ENCODE assay signal across 21 mouse cellular contexts in genomic region chr5:45549586-45549985, GRCm38 (mm10). TPM values are rescaled to one million over a fixed set of nuclear protein-coding genes. Genes with fewer than 3 reads are reported as not detected.
DNase-seq lines count a peak whose midpoint lies in the region; ATAC-seq and TF ChIP-seq lines count a peak whose summit lies in the region.
"Had no signal": no experiment of that assay in that cellular context is flagged by ENCODE, and none has a peak within 500 bp of the region (broad histone marks: within the 10 kb centered on the region; RNA-seq: fewer than 3 reads in every experiment).

No protein-coding gene starts in this region.

- no peaks in the 10 kb centered on the region for H3K9me3 ChIP-seq in intestine, embryonic 15.5 days
- no peaks in the 10 kb centered on the region for H3K9me3 ChIP-seq in intestine, postnatal 0 days (ENCODE audit: control insufficient read depth)
- H3K9me3 ChIP-seq in intestine, embryonic 16.5 days (ENCODE audit: control insufficient read depth, low read length), result no peaks in the 10 kb centered on the region
- H3K9me3 ChIP-seq: G1E had no signal

- H3K4me2 ChIP-seq in intestine, embryonic 15.5 days (replicated peaks), result no peak overlapping the region
- no peak overlapping the region for H3K4me2 ChIP-seq in intestine, postnatal 0 days (replicated peaks; ENCODE audit: low read depth)
- H3K4me2 ChIP-seq in intestine, embryonic 16.5 days (ENCODE audit: low read depth, low read length), result no peak overlapping the region

- H3K4me3 ChIP-seq in intestine, embryonic 15.5 days (replicated peaks), result no peak overlapping the region
- H3K4me3 ChIP-seq in intestine, postnatal 0 days (ENCODE audit: low read depth, low read length), result no peak overlapping the region
- H3K4me3 ChIP-seq in intestine, embryonic 16.5 days (ENCODE audit: low read length), result no peak overlapping the region

- no peak overlapping the region for H3K27ac ChIP-seq in intestine, embryonic 15.5 days
- no peak overlapping the region for H3K27ac ChIP-seq in intestine, postnatal 0 days (ENCODE audit: low read depth, low read length)
- H3K27ac ChIP-seq in intestine, embryonic 16.5 days (ENCODE audit: low read length), result no peak overlapping the region

- H3K36me3 ChIP-seq in intestine, embryonic 15.5 days, result no peaks in the 10 kb centered on the region
- H3K36me3 ChIP-seq in intestine, postnatal 0 days (ENCODE audit: control insufficient read depth, insufficient read depth), result no peaks in the 10 kb centered on the region
- H3K36me3 ChIP-seq in intestine, embryonic 16.5 days (ENCODE audit: control insufficient read depth, insufficient read depth, low read length), result no peaks in the 10 kb centered on the region
- H3K36me3 ChIP-seq: G1E had no signal

- DNase-seq in frontal cortex, postnatal 10 days (ENCODE audit: low spot score in 2 of 2), result no peak
- no peak for DNase-seq in right cerebral cortex, postnatal 36 days (ENCODE audit: low spot score in 2 of 2)
- DNase-seq: adrenal gland, adult 2 months; adrenal gland, adult 8-10 months; adrenal gland, postnatal 10 days; adrenal gland, postnatal 14 days; adrenal gland, postnatal 25 days; adrenal gland, postnatal 36 days; B cell, adult 2 months; cerebellum, adult 11 months; cerebellum, adult 11-12 months; cerebellum, adult 18-20 months had no signal

- peak; percentile 93 for ATAC-seq in frontal cortex, adult (ENCODE audit: low TSS enrichment)
- peak; percentile 61; the same call in 1 of the 2 replicates for ATAC-seq in intestine, embryonic 15.5 days
- ATAC-seq in intestine, postnatal 0 days, result no peak
- ATAC-seq in intestine, embryonic 16.5 days, result peak; percentile 63; the same call in 1 of the 2 replicates
- ATAC-seq: activated CD4-positive, CD25-positive, alpha-beta regulatory T cell, adult 4 months; CD4-positive, CD25-positive, alpha-beta regulatory T cell, adult 4 months; Patski had no signal

- 65% methylated on average over 1 of the region's 1 CpGs for WGBS in intestine, embryonic 15.5 days
- WGBS in intestine, postnatal 0 days, result 54% methylated on average over 1 of the region's 1 CpGs
- WGBS in intestine, embryonic 16.5 days, result 89% methylated on average over 1 of the region's 1 CpGs

- H3K27me3 ChIP-seq in intestine, embryonic 15.5 days (replicated peaks), result no peaks in the 10 kb centered on the region
- no peaks in the 10 kb centered on the region for H3K27me3 ChIP-seq in intestine, postnatal 0 days (replicated peaks; ENCODE audit: control insufficient read depth, insufficient read depth, low read length)
- H3K27me3 ChIP-seq in intestine, embryonic 16.5 days (replicated peaks; ENCODE audit: control insufficient read depth, insufficient read depth, low read length), result no peaks in the 10 kb centered on the region
- H3K27me3 ChIP-seq: CH12.LX had no signal

- no peak overlapping the region for H3K9ac ChIP-seq in intestine, embryonic 15.5 days
- no peak overlapping the region for H3K9ac ChIP-seq in intestine, postnatal 0 days (ENCODE audit: low read depth, low read length)
- no peak overlapping the region for H3K9ac ChIP-seq in intestine, embryonic 16.5 days (ENCODE audit: low read depth, low read length)

- no peaks in the 10 kb centered on the region for H3K4me1 ChIP-seq in intestine, embryonic 15.5 days (replicated peaks)
- no peaks in the 10 kb centered on the region for H3K4me1 ChIP-seq in intestine, postnatal 0 days (replicated peaks; ENCODE audit: control insufficient read depth, insufficient read depth, low read length)
- H3K4me1 ChIP-seq in intestine, embryonic 16.5 days (ENCODE audit: control insufficient read depth, insufficient read depth, low read length), result no peaks in the 10 kb centered on the region

- TF ChIP-seq CTCF in intestine, postnatal 0 days (IDR thresholded peaks at IDR 0.05; ENCODE audit: low read depth), result no peak

RNA-seq across cellular contexts. Expression of gene Med28, which starts 29.6 kb away (rescaled TPM):
- 228 and 249 TPM in 2 replicates for polyA plus RNA-seq in intestine, embryonic 15.5 days (2015; fragmentation: Nextera tagmentation; extraction: Ambion mirVana)
- polyA plus RNA-seq in intestine, postnatal 0 days (2015; fragmentation: Nextera tagmentation; extraction: Ambion mirVana), result 203 and 213 TPM in 2 replicates
- 220 and 233 TPM in 2 replicates for polyA plus RNA-seq in intestine, embryonic 16.5 days (2015; fragmentation: Nextera tagmentation; extraction: Ambion mirVana)

RNA-seq across cellular contexts. Expression of gene Lap3, which starts 56.4 kb away (rescaled TPM):
- 118 and 119 TPM in 2 replicates for polyA plus RNA-seq in intestine, embryonic 15.5 days (2015; fragmentation: Nextera tagmentation; extraction: Ambion mirVana)
- polyA plus RNA-seq in intestine, postnatal 0 days (2015; fragmentation: Nextera tagmentation; extraction: Ambion mirVana), result 108 and 120 TPM in 2 replicates
- 153 and 162 TPM in 2 replicates for polyA plus RNA-seq in intestine, embryonic 16.5 days (2015; fragmentation: Nextera tagmentation; extraction: Ambion mirVana)
